Mouse (Mus musculus): ENCODE data around the gene Nat9. TPM values are rescaled to one million over a fixed set of nuclear protein-coding genes. Genes with fewer than 3 reads are reported as not detected.
A peak's percentile ranks its signal among the peaks of the same experiment; 100 is the strongest.

Nat9 gene
- total and polyA plus RNA-seq, 3 experiments, result 21.1 to 26.5 (median 23.7) TPM

DNA sequence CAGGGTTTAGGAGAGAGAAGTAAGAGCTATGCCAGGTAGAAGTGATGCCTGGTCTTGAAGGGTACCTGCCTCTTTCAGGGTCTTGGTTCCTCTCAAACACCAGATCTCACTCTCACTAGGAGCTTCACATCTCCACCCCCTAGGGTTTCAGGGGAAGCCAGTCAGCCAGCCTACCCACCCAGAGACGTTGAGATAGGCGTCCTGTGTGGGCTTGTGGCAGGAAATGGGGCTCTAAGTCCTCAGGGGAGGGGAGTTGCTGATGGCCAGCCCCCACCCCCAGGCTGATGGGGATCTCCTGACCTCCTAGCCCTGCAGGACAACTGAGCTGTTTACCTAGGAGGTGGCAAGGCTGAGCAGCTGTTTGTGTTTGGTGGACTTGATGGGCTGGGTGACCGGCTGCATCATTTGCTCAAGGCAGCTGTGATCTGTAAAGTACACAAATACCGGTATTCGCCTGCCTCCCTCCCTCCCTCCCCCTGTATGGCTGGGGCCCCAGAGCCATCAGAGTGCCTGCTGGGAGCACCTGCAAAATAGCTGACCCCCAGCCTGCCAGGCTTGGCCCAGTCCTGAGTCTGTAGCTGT lies 32.5 kb downstream of the Nat9 start:
- Histone ChIP-seq H3K9me3 (replicated peaks) (no peaks in the 10 kb centered on the region), H3K36me3 (replicated peaks) (no peaks in the 10 kb centered on the region), H3K4me1 (ENCODE audit: insufficient read depth, low read depth, low read length) (peaks cover 36% of the 10 kb centered on the region), H3K4me3 (ENCODE audit: low read depth, low read length) (no peak overlapping the region), H3K27me3 (ENCODE audit: insufficient read depth, low read length) (peaks cover 69% of the 10 kb centered on the region)
- DNase-seq (ENCODE audit: low spot score), result no peak
- ATAC-seq (ENCODE audit: extremely low read depth, insufficient number of reproducible peaks, low FRiP score, poor library complexity, severe bottlenecking), result no peak
- TF ChIP-seq CTCF (IDR thresholded peaks at IDR 0.05; ENCODE audit: low read depth, low read length), result no peak
- TF ChIP-seq POLR2AphosphoS5 (IDR thresholded peaks at IDR 0.05; ENCODE audit: insufficient replicate concordance, low read depth, low read length), result no peak
- TF ChIP-seq GATA2 (IDR thresholded peaks at IDR 0.05; ENCODE audit: borderline replicate concordance, low read depth, low read length), result no peak
- no peak for TF ChIP-seq GATA1 (IDR thresholded peaks at IDR 0.05; ENCODE audit: borderline replicate concordance, low read length)
- no peak for TF ChIP-seq TAL1 (conservative IDR thresholded peaks at IDR 0.05; ENCODE audit: low read depth, low read length)

- no peak for TF ChIP-seq TAL1 (conservative IDR thresholded peaks at IDR 0.05; ENCODE audit: low read depth, low read length)
- no peak for TF ChIP-seq POLR2AphosphoS5 (IDR thresholded peaks at IDR 0.05; ENCODE audit: insufficient replicate concordance, low read depth, low read length)
- TF ChIP-seq CTCF (IDR thresholded peaks at IDR 0.05; ENCODE audit: low read depth, low read length), result peak; percentile 17; the same call in 1 of the 2 replicates
- no peak for TF ChIP-seq GATA2 (IDR thresholded peaks at IDR 0.05; ENCODE audit: borderline replicate concordance, low read depth, low read length)
- peaks cover 28% of the 10 kb centered on the region for H3K4me1 ChIP-seq (ENCODE audit: insufficient read depth, low read depth, low read length)
- ATAC-seq (ENCODE audit: extremely low read depth, insufficient number of reproducible peaks, low FRiP score, poor library complexity, severe bottlenecking), result peak; percentile 36
- no peaks in the 10 kb centered on the region for H3K9me3 ChIP-seq (replicated peaks)
- H3K36me3 ChIP-seq (replicated peaks), result no peaks in the 10 kb centered on the region
- no peak for DNase-seq (ENCODE audit: low spot score)
- H3K27me3 ChIP-seq (ENCODE audit: insufficient read depth, low read length), result peaks cover 76% of the 10 kb centered on the region
- peak overlapping the region; percentile 13; the same call in 1 of the 2 replicates for H3K4me3 ChIP-seq (ENCODE audit: low read depth, low read length)
These were observed 33.9 kb downstream of the Nat9 start for GRCm38 (mm10) chr11:115153699-115154292.

GRCm38 (mm10) chr11:115153088-115153487 lies 34.6 kb downstream of the Nat9 start:
- Histone ChIP-seq H3K36me3 (replicated peaks) (no peaks in the 10 kb centered on the region), H3K4me1 (ENCODE audit: insufficient read depth, low read depth, low read length) (peaks cover 21% of the 10 kb centered on the region), H3K4me3 (ENCODE audit: low read depth, low read length) (no peak overlapping the region), H3K27me3 (ENCODE audit: insufficient read depth, low read length) (peaks cover 76% of the 10 kb centered on the region), H3K9me3 (replicated peaks) (no peaks in the 10 kb centered on the region)
- no peak for DNase-seq (ENCODE audit: low spot score)
- no peak for ATAC-seq (ENCODE audit: extremely low read depth, insufficient number of reproducible peaks, low FRiP score, poor library complexity, severe bottlenecking)
- no peak for TF ChIP-seq TAL1 (conservative IDR thresholded peaks at IDR 0.05; ENCODE audit: low read depth, low read length)
- TF ChIP-seq POLR2AphosphoS5 (IDR thresholded peaks at IDR 0.05; ENCODE audit: insufficient replicate concordance, low read depth, low read length), result no peak
- no peak for TF ChIP-seq CTCF (IDR thresholded peaks at IDR 0.05; ENCODE audit: low read depth, low read length)
- no peak for TF ChIP-seq GATA2 (IDR thresholded peaks at IDR 0.05; ENCODE audit: borderline replicate concordance, low read depth, low read length)
- TF ChIP-seq GATA1 (IDR thresholded peaks at IDR 0.05; ENCODE audit: borderline replicate concordance, low read length), result no peak

- no peak for TF ChIP-seq CTCF (IDR thresholded peaks at IDR 0.05; ENCODE audit: low read depth, low read length)
- no peak for TF ChIP-seq TAL1 (conservative IDR thresholded peaks at IDR 0.05; ENCODE audit: low read depth, low read length)
- TF ChIP-seq POLR2AphosphoS5 (IDR thresholded peaks at IDR 0.05; ENCODE audit: insufficient replicate concordance, low read depth, low read length), result no peak
- TF ChIP-seq GATA1 (IDR thresholded peaks at IDR 0.05; ENCODE audit: borderline replicate concordance, low read length), result no peak
- TF ChIP-seq GATA2 (IDR thresholded peaks at IDR 0.05; ENCODE audit: borderline replicate concordance, low read depth, low read length), result no peak
- ATAC-seq (ENCODE audit: extremely low read depth, insufficient number of reproducible peaks, low FRiP score, poor library complexity, severe bottlenecking), result no peak
These were observed 35.8 kb downstream of the Nat9 start for GRCm38 (mm10) chr11:115151755-115152429.

DNA sequence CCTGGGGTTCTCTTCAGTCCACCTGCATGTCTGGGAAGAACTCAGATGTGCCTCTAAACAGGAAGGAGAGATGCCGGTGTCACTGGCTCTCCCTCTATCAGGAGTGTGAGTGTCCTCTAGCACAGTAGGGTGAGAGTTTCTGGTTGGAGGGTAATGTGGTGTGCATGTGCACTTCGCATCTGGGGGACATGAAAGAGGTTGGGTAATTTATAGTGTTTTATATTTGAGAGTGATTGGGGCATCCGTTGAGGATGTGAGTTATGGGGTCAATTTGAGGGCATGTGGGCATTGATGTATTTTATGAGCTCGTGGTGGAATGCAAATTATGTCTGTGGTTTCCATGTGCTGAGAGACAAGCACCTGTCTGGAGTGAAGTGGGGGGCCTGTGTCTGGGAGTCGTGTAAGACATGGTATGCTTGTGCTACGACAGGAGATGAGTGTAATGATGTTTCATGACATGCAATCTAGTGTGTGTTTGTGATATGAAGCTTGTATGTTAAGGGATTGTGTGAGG lies 36.9 kb downstream of the Nat9 start:
- Histone ChIP-seq H3K27me3 (ENCODE audit: insufficient read depth, low read length) (peaks cover 65% of the 10 kb centered on the region), H3K36me3 (replicated peaks) (no peaks in the 10 kb centered on the region), H3K4me3 (ENCODE audit: low read depth, low read length) (no peak overlapping the region), H3K4me1 (ENCODE audit: insufficient read depth, low read depth, low read length) (peaks cover 14% of the 10 kb centered on the region), H3K9me3 (replicated peaks) (no peaks in the 10 kb centered on the region)
- no peak for TF ChIP-seq TAL1 (conservative IDR thresholded peaks at IDR 0.05; ENCODE audit: low read depth, low read length)
- TF ChIP-seq GATA2 (IDR thresholded peaks at IDR 0.05; ENCODE audit: borderline replicate concordance, low read depth, low read length), result no peak
- DNase-seq (ENCODE audit: low spot score), result no peak
- no peak for ATAC-seq (ENCODE audit: extremely low read depth, insufficient number of reproducible peaks, low FRiP score, poor library complexity, severe bottlenecking)

More at GRCm38 (mm10) chr11:115151755-115152429, 35.8 kb downstream of the Nat9 start:
- Histone ChIP-seq H3K9me3 (replicated peaks) (no peaks in the 10 kb centered on the region), H3K27me3 (ENCODE audit: insufficient read depth, low read length) (peaks cover 73% of the 10 kb centered on the region), H3K4me3 (ENCODE audit: low read depth, low read length) (no peak overlapping the region), H3K4me1 (ENCODE audit: insufficient read depth, low read depth, low read length) (peaks cover 14% of the 10 kb centered on the region), H3K36me3 (replicated peaks) (no peaks in the 10 kb centered on the region)
- no peak for DNase-seq (ENCODE audit: low spot score)

DNA sequence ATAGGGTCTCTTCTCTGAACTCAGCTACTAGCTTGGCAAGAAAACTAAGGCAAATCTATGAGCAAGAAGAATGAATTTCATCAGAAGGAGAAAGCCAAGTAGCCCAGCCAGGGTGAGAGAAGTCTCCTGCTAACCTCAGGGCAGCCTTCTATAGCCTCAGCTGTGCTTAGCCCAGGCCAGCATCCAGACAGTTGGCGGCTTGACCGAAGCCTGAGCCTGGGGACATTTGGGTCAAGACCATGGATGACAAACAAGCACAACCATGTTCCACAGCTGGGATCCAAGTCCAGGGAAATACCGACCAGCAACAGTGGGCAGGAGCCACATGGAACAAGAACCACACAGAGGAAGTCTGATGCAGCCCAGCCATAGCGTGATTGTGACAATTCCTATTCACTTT lies 39.8 kb downstream of the Nat9 start:
- DNase-seq (ENCODE audit: low spot score) (no peak), ATAC-seq (ENCODE audit: extremely low read depth, insufficient number of reproducible peaks, low FRiP score, poor library complexity, severe bottlenecking) (no peak)
- H3K36me3 ChIP-seq (replicated peaks), result no peaks in the 10 kb centered on the region
- H3K9me3 ChIP-seq (replicated peaks), result no peaks in the 10 kb centered on the region
- H3K4me3 ChIP-seq (ENCODE audit: low read depth, low read length), result no peak overlapping the region
- H3K4me1 ChIP-seq (ENCODE audit: insufficient read depth, low read depth, low read length), result no peaks in the 10 kb centered on the region
- TF ChIP-seq TAL1 (conservative IDR thresholded peaks at IDR 0.05; ENCODE audit: low read depth, low read length), result no peak
- no peak for TF ChIP-seq GATA1 (IDR thresholded peaks at IDR 0.05; ENCODE audit: borderline replicate concordance, low read length)
- TF ChIP-seq POLR2AphosphoS5 (IDR thresholded peaks at IDR 0.05; ENCODE audit: insufficient replicate concordance, low read depth, low read length), result no peak
- no peak for TF ChIP-seq GATA2 (IDR thresholded peaks at IDR 0.05; ENCODE audit: borderline replicate concordance, low read depth, low read length)
- no peak for TF ChIP-seq CTCF (IDR thresholded peaks at IDR 0.05; ENCODE audit: low read depth, low read length)
- H3K27me3 ChIP-seq (ENCODE audit: insufficient read depth, low read length), result peaks cover 37% of the 10 kb centered on the region
